Mouse (Mus musculus) brown adipose tissue, adult 24 weeks (tissue): ENCODE results near the gene Zfp592. TPM values are rescaled to one million over a fixed set of nuclear protein-coding genes. Genes with fewer than 3 reads are reported as not detected.
A peak's percentile ranks its signal among the peaks of the same experiment; 100 is the strongest.

Experiments used
- H3K27ac ChIP-seq: fragments of 200-500 bp; replicated peaks from 2 replicates; pipeline ENCODE4 v1.5.1; 2012; ENCODE audit warnings: low read depth, mild to moderate bottlenecking, low read length
- H3K4me1 ChIP-seq: fragments of 200-500 bp; 2 replicates; pipeline ENCODE4 v1.6.1; 2012; ENCODE audit warnings: low read length, mixed read lengths; ENCODE audit not compliant: control insufficient read depth, insufficient read depth, insufficient read length
- H3K4me3 ChIP-seq: fragments of 200-500 bp; 2 replicates; pipeline ENCODE4 v1.5.1; 2012; ENCODE audit warnings: low read depth, mild to moderate bottlenecking, low read length, moderate library complexity; ENCODE audit not compliant: insufficient read depth
- polyA plus RNA-seq: library from polyadenylated mRNA; stranded (reverse); fragments of >200 nt; gene quantifications from 2 replicates; pipeline ENCODE4 v1.2.4, GENCODE M21; 2012; ENCODE audit not compliant: missing spikeins, insufficient read depth, insufficient read length

Zfp592 gene
- polyA plus RNA-seq, 1 experiment = 15.6 TPM

- H3K4me1 ChIP-seq = peaks cover 7% of the 10 kb centered on the region
- no peak overlapping the region for H3K4me3 ChIP-seq
Measured at GRCm38 (mm10) chr7:81008285-81008684, 14.8 kb downstream of the Zfp592 start.

GRCm38 (mm10) chr7:81011576-81011975 lies 18.1 kb downstream of the Zfp592 start:
- H3K4me1 ChIP-seq = peaks cover 7% of the 10 kb centered on the region; the same call in 1 of the 2 replicates
- H3K4me3 ChIP-seq = no peak overlapping the region
- H3K27ac ChIP-seq = no peak overlapping the region

More at GRCm38 (mm10) chr7:81008285-81008684, 14.8 kb downstream of the Zfp592 start:
- no peak overlapping the region; the same call in 1 of the 2 replicates for H3K27ac ChIP-seq

- H3K4me1 ChIP-seq = no peaks in the 10 kb centered on the region
- H3K4me3 ChIP-seq = no peak overlapping the region
- H3K27ac ChIP-seq = no peak overlapping the region
Measured at GRCm38 (mm10) chr7:81020307-81020706, 26.8 kb downstream of the Zfp592 start.

- Histone ChIP-seq H3K4me3 (no peak overlapping the region), H3K4me1 (no peaks in the 10 kb centered on the region), H3K27ac (no peak overlapping the region)
Measured at GRCm38 (mm10) chr7:81022731-81023130, 29.2 kb downstream of the Zfp592 start.

GRCm38 (mm10) chr7:81024118-81024517 lies 30.6 kb downstream of the Zfp592 start:
- Histone ChIP-seq H3K27ac (no peak overlapping the region), H3K4me1 (no peaks in the 10 kb centered on the region), H3K4me3 (no peak overlapping the region)

- no peaks in the 10 kb centered on the region for H3K4me1 ChIP-seq
- H3K27ac ChIP-seq = no peak overlapping the region
Measured at GRCm38 (mm10) chr7:81024651-81025050, 31.2 kb downstream of the Zfp592 start.

GRCm38 (mm10) chr7:81025751-81026150 lies 32.3 kb downstream of the Zfp592 start:
- Histone ChIP-seq H3K4me1 (no peaks in the 10 kb centered on the region), H3K4me3 (no peak overlapping the region), H3K27ac (no peak overlapping the region)

More at GRCm38 (mm10) chr7:81024651-81025050, 31.2 kb downstream of the Zfp592 start:
- H3K4me3 ChIP-seq = no peak overlapping the region

- H3K4me3 ChIP-seq = no peak overlapping the region
- no peak overlapping the region for H3K27ac ChIP-seq
- no peaks in the 10 kb centered on the region for H3K4me1 ChIP-seq
Measured at GRCm38 (mm10) chr7:81039711-81040110, 46.2 kb downstream of the Zfp592 start.

- Histone ChIP-seq H3K4me1 (no peaks in the 10 kb centered on the region), H3K4me3 (no peak overlapping the region), H3K27ac (no peak overlapping the region)
Measured at GRCm38 (mm10) chr7:81043023-81043620, 49.6 kb downstream of the Zfp592 start.

GRCm38 (mm10) chr7:81047847-81048246 lies 54.4 kb downstream of the Zfp592 start:
- Histone ChIP-seq H3K27ac (no peak overlapping the region), H3K4me1 (no peaks in the 10 kb centered on the region; the same call in 1 of the 2 replicates), H3K4me3 (no peak overlapping the region)

GRCm38 (mm10) chr7:81048513-81048912 lies 55.0 kb downstream of the Zfp592 start:
- Histone ChIP-seq H3K4me3 (no peak overlapping the region), H3K4me1 (no peaks in the 10 kb centered on the region; the same call in 1 of the 2 replicates), H3K27ac (no peak overlapping the region)

- H3K27ac ChIP-seq = no peak overlapping the region
- H3K4me3 ChIP-seq = no peak overlapping the region
- no peaks in the 10 kb centered on the region; the same call in 1 of the 2 replicates for H3K4me1 ChIP-seq
Measured at GRCm38 (mm10) chr7:81049966-81050365, 56.5 kb downstream of the Zfp592 start.

GRCm38 (mm10) chr7:81055709-81056370 lies 62.4 kb downstream of the Zfp592 start:
- Histone ChIP-seq H3K4me3 (no peak overlapping the region), H3K27ac (no peak overlapping the region)

GRCm38 (mm10) chr7:81057471-81057870 lies 64.0 kb downstream of the Zfp592 start, which contains the start of gene Alpk3:
Gene Alpk3 (plus strand): TSS chr7:81057600.
- Histone ChIP-seq H3K27ac (peak within 1 kb of the TSS; percentile 12; the same call in 1 of the 2 replicates), H3K4me1 (peaks cover 10% of the 10 kb centered on the region; the same call in 1 of the 2 replicates), H3K4me3 (no peak within 1 kb of the TSS)

More at GRCm38 (mm10) chr7:81055709-81056370, 62.4 kb downstream of the Zfp592 start:
- peaks cover 6% of the 10 kb centered on the region; the same call in 1 of the 2 replicates for H3K4me1 ChIP-seq

- Histone ChIP-seq H3K4me1 (peaks cover 10% of the 10 kb centered on the region; the same call in 1 of the 2 replicates), H3K27ac (peak overlapping the region; percentile 12), H3K4me3 (no peak overlapping the region)
Measured at GRCm38 (mm10) chr7:81057901-81058711, 64.6 kb downstream of the Zfp592 start.
